Mouse (Mus musculus) olfactory bulb, adult 2 months (tissue): ENCODE results near the gene Zdhhc19.

ENCODE experiments used
- CTCF ChIP-seq: fragments of 200-500 bp; IDR thresholded peaks from 2 replicates; pipeline ENCODE4 v1.5.1; 2012; ENCODE audit warnings: low read depth, mild to moderate bottlenecking, low read length, moderate library complexity; ENCODE audit not compliant: insufficient read depth
- POLR2A ChIP-seq: fragments of 200-500 bp; IDR thresholded peaks from 2 replicates; pipeline ENCODE4 v1.6.1; 2012; ENCODE audit warnings: mild to moderate bottlenecking, low read depth, low read length, moderate library complexity; ENCODE audit not compliant: insufficient read depth

- TF ChIP-seq CTCF, result no peak
- TF ChIP-seq POLR2A, result no peak
These were observed 10.8 kb downstream of the Zdhhc19 start for GRCm38 (mm10) chr16:32506868-32507267.
